Mouse (Mus musculus): ENCODE results near the gene Slc35a3. TPM values are rescaled to one million over a fixed set of nuclear protein-coding genes. Genes with fewer than 3 reads are reported as not detected.

Gene Slc35a3
- polyA plus RNA-seq, 1 experiment from 2014 or later, result 15.3 TPM

DNA sequence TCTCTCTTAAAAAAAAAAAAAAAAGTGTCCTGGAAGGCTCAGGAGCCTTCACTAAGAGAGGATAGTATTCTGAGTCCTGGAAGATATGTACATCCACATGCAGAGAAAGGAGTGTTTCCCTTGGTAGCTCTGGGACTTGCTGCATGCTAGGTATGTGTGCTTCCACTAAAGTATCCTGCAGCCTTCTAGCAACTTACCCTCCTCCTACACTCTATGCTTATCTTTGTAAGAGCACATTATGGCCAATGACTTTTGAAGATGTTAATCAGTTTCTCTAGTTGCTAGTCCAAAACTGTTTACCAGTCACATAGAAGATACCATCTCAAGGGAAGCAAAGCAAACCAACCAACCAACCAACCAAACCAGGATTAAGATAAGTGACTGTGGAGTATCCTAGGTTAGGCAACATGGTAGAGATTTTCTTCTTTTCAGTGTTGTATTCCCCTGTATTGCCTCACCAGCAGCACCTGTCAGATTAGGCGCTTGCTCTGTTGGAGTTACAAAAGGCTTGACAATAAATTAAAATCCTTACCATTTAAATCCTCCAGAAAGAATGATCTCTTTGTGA, 6.9 kb downstream of the Slc35a3 start:
- no peak for DNase-seq (ENCODE audit: low spot score)
- H3K27ac ChIP-seq (ENCODE audit: low read depth), result no peak overlapping the region
- no peak overlapping the region for H3K4me3 ChIP-seq (ENCODE audit: low read depth, low read length)
- H3K27me3 ChIP-seq (replicated peaks; ENCODE audit: control insufficient read depth, insufficient read depth, low read length), result no peaks in the 10 kb centered on the region
- H3K9ac ChIP-seq (ENCODE audit: low read length), result no peak overlapping the region
- no peak for ATAC-seq (replicated peaks; ENCODE audit: low FRiP score, low TSS enrichment, low read depth)
- H3K4me1 ChIP-seq (replicated peaks; ENCODE audit: control insufficient read depth, insufficient read depth, low read length), result no peaks in the 10 kb centered on the region
- no peak overlapping the region for H3K4me2 ChIP-seq (ENCODE audit: low read length)
- 85% methylated on average over 1 of the region's 1 CpGs for WGBS
- peaks cover 16% of the 10 kb centered on the region for H3K36me3 ChIP-seq (ENCODE audit: control insufficient read depth, insufficient read depth, low read length)
- no peaks in the 10 kb centered on the region for H3K9me3 ChIP-seq (ENCODE audit: control insufficient read depth, low read length)

DNA sequence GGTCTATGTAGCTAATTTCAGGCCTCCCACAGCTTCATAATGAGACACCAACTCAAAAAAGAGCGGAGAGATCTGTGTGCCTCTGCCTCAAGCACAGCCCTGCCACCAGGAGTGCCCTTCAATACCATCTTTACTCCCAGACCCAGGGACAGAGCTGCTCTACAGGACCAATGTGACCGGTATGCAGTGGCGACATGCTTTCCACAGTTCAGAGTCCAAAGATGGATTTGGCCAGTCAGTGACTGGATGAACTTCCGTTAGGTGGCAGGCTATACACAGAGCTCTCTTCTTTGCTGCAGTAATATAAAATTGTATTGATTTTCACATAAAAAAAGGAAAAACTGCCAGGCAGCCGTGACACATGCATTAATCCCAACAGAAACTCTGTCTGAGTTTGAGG, 8.8 kb downstream of the Slc35a3 start:
- no peak for DNase-seq (ENCODE audit: low spot score)
- 0 out of 2 replicates have a peak, but pooled peaks have one; percentile 40 for ATAC-seq (replicated peaks; ENCODE audit: low FRiP score, low TSS enrichment, low read depth)
- 90% methylated on average over 5 of the region's 5 CpGs for WGBS

DNA sequence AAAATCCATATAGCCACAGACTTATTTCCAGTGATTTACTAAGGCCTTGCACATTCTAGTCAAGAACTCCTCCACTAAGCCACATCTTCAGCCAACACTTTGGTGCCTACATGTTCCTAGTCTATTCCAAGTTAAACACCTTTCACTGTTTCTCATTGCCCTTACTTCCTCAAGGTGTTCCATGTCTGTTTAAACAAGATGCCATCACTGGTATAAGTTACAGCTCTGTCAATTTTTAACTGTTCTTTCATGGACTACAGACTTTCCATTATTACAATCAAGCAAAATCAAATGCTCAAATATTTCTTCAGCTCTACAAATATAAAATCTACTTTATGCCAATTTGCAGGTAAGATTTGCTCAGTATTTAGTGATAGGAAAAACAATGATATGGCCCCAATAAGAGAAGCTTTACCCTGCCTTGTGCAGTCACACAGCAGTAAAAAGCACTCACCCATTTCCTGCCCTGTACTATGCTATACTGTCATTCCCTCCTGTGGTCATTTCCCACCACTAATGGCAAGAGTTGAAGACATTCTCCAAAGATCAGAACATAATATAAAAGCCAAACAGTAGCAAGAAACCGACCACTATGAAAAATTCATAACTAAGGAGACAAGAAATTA, 9.9 kb downstream of the Slc35a3 start:
- Histone ChIP-seq H3K9me3 (ENCODE audit: control insufficient read depth, low read length) (no peaks in the 10 kb centered on the region), H3K27me3 (replicated peaks; ENCODE audit: control insufficient read depth, insufficient read depth, low read length) (no peaks in the 10 kb centered on the region), H3K4me1 (replicated peaks; ENCODE audit: control insufficient read depth, insufficient read depth, low read length) (no peaks in the 10 kb centered on the region), H3K4me2 (ENCODE audit: low read length) (no peak overlapping the region), H3K4me3 (ENCODE audit: low read depth, low read length) (no peak overlapping the region), H3K27ac (ENCODE audit: low read depth) (no peak overlapping the region), H3K36me3 (ENCODE audit: control insufficient read depth, insufficient read depth, low read length) (peaks cover 16% of the 10 kb centered on the region), H3K9ac (ENCODE audit: low read length) (no peak overlapping the region)
- DNase-seq (ENCODE audit: low spot score), result no peak
- ATAC-seq (replicated peaks; ENCODE audit: low FRiP score, low TSS enrichment, low read depth), result no peak
- 85% methylated on average over 1 of the region's 1 CpGs for WGBS

More for the DNA sequence above, 8.8 kb downstream of the Slc35a3 start:
- no peak overlapping the region for H3K4me3 ChIP-seq (ENCODE audit: low read depth, low read length)
- H3K27ac ChIP-seq (ENCODE audit: low read depth), result no peak overlapping the region
- no peaks in the 10 kb centered on the region for H3K9me3 ChIP-seq (ENCODE audit: control insufficient read depth, low read length)
- H3K27me3 ChIP-seq (replicated peaks; ENCODE audit: control insufficient read depth, insufficient read depth, low read length), result no peaks in the 10 kb centered on the region
- H3K36me3 ChIP-seq (ENCODE audit: control insufficient read depth, insufficient read depth, low read length), result peaks cover 16% of the 10 kb centered on the region
- H3K4me2 ChIP-seq (ENCODE audit: low read length), result no peak overlapping the region
- no peak overlapping the region for H3K9ac ChIP-seq (ENCODE audit: low read length)
- H3K4me1 ChIP-seq (replicated peaks; ENCODE audit: control insufficient read depth, insufficient read depth, low read length), result no peaks in the 10 kb centered on the region

DNA sequence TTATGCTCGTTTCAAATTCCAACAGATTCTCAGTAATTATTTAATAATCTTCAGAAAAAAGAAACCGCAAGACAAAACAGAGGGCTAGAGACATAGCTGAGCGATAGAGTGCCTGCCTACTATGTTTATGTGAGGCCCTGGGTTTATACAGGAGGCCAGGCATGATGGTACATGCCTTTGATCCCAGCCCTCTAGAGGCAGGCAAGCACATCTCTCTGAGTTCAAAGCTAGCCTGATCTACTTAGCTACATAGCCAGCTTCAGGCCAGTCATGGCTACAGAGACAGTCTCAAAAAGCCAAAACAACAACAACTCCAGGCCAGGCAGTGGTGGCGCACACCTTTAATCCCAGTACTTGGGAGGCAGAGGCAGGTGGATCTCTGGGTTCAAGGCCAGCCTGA, 11.0 kb downstream of the Slc35a3 start:
- ATAC-seq (replicated peaks; ENCODE audit: low FRiP score, low TSS enrichment, low read depth) (no peak), DNase-seq (ENCODE audit: low spot score) (no peak)
- Histone ChIP-seq H3K27me3 (replicated peaks; ENCODE audit: control insufficient read depth, insufficient read depth, low read length) (no peaks in the 10 kb centered on the region), H3K36me3 (ENCODE audit: control insufficient read depth, insufficient read depth, low read length) (peaks cover 10% of the 10 kb centered on the region), H3K4me2 (ENCODE audit: low read length) (no peak overlapping the region), H3K9ac (ENCODE audit: low read length) (no peak overlapping the region), H3K27ac (ENCODE audit: low read depth) (no peak overlapping the region), H3K9me3 (ENCODE audit: control insufficient read depth, low read length) (no peaks in the 10 kb centered on the region), H3K4me1 (replicated peaks; ENCODE audit: control insufficient read depth, insufficient read depth, low read length) (no peaks in the 10 kb centered on the region), H3K4me3 (ENCODE audit: low read depth, low read length) (no peak overlapping the region)
- WGBS, result 92% methylated on average over 4 of the region's 4 CpGs

DNA sequence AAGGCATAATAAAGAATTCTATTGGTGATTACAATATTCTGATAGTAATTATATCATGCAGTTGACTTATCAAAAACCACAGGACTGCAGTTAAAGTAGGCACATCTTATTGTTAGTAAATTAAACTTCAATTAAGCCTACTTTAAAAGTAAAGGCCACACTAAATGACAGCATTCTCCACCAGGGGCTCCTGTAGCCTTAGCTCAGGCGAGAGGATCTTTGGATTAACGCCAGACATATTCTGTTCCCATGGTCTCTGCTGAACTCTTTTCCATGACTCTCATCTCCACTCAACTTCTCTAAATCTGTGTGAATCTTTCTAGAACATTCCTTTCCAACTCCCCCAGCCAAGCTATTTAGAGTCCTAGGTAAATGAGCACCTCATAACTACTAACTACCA, 13.8 kb downstream of the Slc35a3 start:
- Histone ChIP-seq H3K9me3 (ENCODE audit: control insufficient read depth, low read length) (no peaks in the 10 kb centered on the region), H3K4me1 (replicated peaks; ENCODE audit: control insufficient read depth, insufficient read depth, low read length) (no peaks in the 10 kb centered on the region), H3K9ac (ENCODE audit: low read length) (no peak overlapping the region), H3K27me3 (replicated peaks; ENCODE audit: control insufficient read depth, insufficient read depth, low read length) (no peaks in the 10 kb centered on the region), H3K4me3 (ENCODE audit: low read depth, low read length) (no peak overlapping the region), H3K36me3 (ENCODE audit: control insufficient read depth, insufficient read depth, low read length) (peaks cover under 1% of the 10 kb centered on the region; the same call in 1 of the 2 replicates), H3K27ac (ENCODE audit: low read depth) (no peak overlapping the region), H3K4me2 (ENCODE audit: low read length) (no peak overlapping the region)
- DNase-seq (ENCODE audit: low spot score) (no peak), ATAC-seq (replicated peaks; ENCODE audit: low FRiP score, low TSS enrichment, low read depth) (no peak)
- WGBS, result 71% methylated on average over 2 of the region's 2 CpGs

DNA sequence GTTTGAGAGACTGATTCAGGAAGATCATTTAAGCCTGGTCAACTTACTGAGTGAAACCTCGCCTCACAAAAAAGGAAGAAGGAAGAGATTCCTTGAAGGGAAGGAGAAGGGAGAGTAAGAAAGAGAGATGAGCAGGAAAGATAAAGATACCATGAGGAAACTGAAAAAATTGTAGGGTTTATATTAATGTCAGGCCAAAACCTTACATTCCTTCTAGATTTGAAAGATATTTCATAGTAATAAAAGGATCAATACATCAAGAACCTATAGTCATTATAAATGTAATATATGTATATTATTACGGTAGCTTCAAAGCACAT, 17.0 kb downstream of the Slc35a3 start:
- H3K4me3 ChIP-seq (ENCODE audit: low read depth, low read length), result no peak overlapping the region
- H3K4me1 ChIP-seq (replicated peaks; ENCODE audit: control insufficient read depth, insufficient read depth, low read length), result no peaks in the 10 kb centered on the region
- H3K36me3 ChIP-seq (ENCODE audit: control insufficient read depth, insufficient read depth, low read length), result no peaks in the 10 kb centered on the region; the same call in 1 of the 2 replicates
- WGBS, result 88% methylated on average over 2 of the region's 2 CpGs
- no peak overlapping the region for H3K4me2 ChIP-seq (ENCODE audit: low read length)
- ATAC-seq (replicated peaks; ENCODE audit: low FRiP score, low TSS enrichment, low read depth) (no peak), DNase-seq (ENCODE audit: low spot score) (no peak)
- no peaks in the 10 kb centered on the region for H3K9me3 ChIP-seq (ENCODE audit: control insufficient read depth, low read length)
- no peaks in the 10 kb centered on the region for H3K27me3 ChIP-seq (replicated peaks; ENCODE audit: control insufficient read depth, insufficient read depth, low read length)
- no peak overlapping the region for H3K27ac ChIP-seq (ENCODE audit: low read depth)
- H3K9ac ChIP-seq (ENCODE audit: low read length), result no peak overlapping the region

DNA sequence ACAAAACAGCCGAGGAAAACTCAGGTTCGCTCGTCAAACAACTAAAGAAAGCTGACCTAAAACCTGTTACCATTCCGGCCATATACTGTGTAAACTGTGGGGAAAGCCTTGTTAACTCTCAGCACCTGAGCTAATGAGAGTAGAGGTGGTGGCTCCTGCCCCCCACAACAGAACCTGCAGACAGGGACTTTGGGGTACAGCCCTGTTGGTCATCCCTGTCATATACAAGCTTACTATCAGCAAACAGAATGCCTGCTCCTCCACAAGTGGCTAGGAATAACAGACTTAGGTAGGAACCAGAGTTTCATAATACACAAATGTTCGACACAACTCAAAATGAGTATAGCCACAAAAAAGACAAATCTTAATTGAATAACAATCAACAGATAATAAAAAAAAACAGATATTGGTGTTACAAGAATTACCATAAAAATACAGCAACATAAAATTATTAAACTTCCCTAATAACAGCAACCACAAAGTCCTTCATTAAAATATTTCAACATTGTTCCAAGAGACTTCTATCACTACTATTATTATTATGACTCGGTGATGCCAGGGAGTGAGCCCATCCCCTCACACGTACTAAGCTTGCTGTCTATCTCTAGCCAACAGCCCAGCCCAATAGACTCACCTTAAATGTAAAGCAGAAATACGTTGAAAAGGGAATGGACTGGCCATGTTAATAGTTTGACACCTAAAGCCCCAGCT, 17.5 kb downstream of the Slc35a3 start:
- DNase-seq (ENCODE audit: low spot score) (no peak), ATAC-seq (replicated peaks; ENCODE audit: low FRiP score, low TSS enrichment, low read depth) (no peak)
- Histone ChIP-seq H3K27ac (ENCODE audit: low read depth) (no peak overlapping the region), H3K9me3 (ENCODE audit: control insufficient read depth, low read length) (no peaks in the 10 kb centered on the region), H3K4me3 (ENCODE audit: low read depth, low read length) (no peak overlapping the region), H3K9ac (ENCODE audit: low read length) (no peak overlapping the region), H3K36me3 (ENCODE audit: control insufficient read depth, insufficient read depth, low read length) (no peaks in the 10 kb centered on the region; the same call in 1 of the 2 replicates), H3K4me1 (replicated peaks; ENCODE audit: control insufficient read depth, insufficient read depth, low read length) (no peaks in the 10 kb centered on the region), H3K4me2 (ENCODE audit: low read length) (no peak overlapping the region), H3K27me3 (replicated peaks; ENCODE audit: control insufficient read depth, insufficient read depth, low read length) (no peaks in the 10 kb centered on the region)
- 87% methylated on average over 8 of the region's 8 CpGs for WGBS

DNA sequence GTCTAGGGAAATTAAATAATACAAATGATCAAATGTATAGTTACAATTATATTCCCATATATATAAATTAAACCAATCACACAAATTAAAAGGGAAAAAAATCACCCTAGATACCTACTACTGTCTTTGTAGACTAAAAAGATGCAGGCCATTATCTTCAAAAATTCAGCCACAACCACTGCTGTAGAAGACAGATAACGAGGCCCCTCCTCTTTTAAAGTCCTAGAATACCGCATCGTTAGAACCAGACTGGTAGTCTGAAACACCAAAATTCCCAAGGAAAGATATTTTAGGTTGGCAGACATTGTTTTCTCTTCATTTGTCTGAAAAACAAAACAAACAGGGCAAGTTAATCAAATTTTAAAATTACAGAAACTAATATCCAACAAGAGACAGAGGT, 18.3 kb downstream of the Slc35a3 start:
- H3K4me3 ChIP-seq (ENCODE audit: low read depth, low read length), result no peak overlapping the region
- H3K9me3 ChIP-seq (ENCODE audit: control insufficient read depth, low read length), result no peaks in the 10 kb centered on the region
- no peak for DNase-seq (ENCODE audit: low spot score)
- H3K27ac ChIP-seq (ENCODE audit: low read depth), result no peak overlapping the region
- H3K4me1 ChIP-seq (replicated peaks; ENCODE audit: control insufficient read depth, insufficient read depth, low read length), result no peaks in the 10 kb centered on the region
- H3K36me3 ChIP-seq (ENCODE audit: control insufficient read depth, insufficient read depth, low read length), result no peaks in the 10 kb centered on the region; the same call in 1 of the 2 replicates
- no peak for ATAC-seq (replicated peaks; ENCODE audit: low FRiP score, low TSS enrichment, low read depth)
- H3K27me3 ChIP-seq (replicated peaks; ENCODE audit: control insufficient read depth, insufficient read depth, low read length), result no peaks in the 10 kb centered on the region
- no peak overlapping the region for H3K9ac ChIP-seq (ENCODE audit: low read length)
- H3K4me2 ChIP-seq (ENCODE audit: low read length), result no peak overlapping the region
- 92% methylated on average over 3 of the region's 3 CpGs for WGBS

All from intestine, embryonic 14.5 days (tissue).